Mouse (Mus musculus) telencephalon, adult 2 months (tissue): ENCODE results near the gene Fam187b.
"Not testable (repeated sequence)": the region's sequence is repeated elsewhere in the genome, so short reads cannot be mapped to it uniquely, and the experiment has no call there.

Experiments
- DNase-seq: peaks from one replicate; pipeline ENCODE4 v3.0.0-alpha.2; 2011; ENCODE audit warnings: low read depth, low spot score

Fam187b gene

DNA sequence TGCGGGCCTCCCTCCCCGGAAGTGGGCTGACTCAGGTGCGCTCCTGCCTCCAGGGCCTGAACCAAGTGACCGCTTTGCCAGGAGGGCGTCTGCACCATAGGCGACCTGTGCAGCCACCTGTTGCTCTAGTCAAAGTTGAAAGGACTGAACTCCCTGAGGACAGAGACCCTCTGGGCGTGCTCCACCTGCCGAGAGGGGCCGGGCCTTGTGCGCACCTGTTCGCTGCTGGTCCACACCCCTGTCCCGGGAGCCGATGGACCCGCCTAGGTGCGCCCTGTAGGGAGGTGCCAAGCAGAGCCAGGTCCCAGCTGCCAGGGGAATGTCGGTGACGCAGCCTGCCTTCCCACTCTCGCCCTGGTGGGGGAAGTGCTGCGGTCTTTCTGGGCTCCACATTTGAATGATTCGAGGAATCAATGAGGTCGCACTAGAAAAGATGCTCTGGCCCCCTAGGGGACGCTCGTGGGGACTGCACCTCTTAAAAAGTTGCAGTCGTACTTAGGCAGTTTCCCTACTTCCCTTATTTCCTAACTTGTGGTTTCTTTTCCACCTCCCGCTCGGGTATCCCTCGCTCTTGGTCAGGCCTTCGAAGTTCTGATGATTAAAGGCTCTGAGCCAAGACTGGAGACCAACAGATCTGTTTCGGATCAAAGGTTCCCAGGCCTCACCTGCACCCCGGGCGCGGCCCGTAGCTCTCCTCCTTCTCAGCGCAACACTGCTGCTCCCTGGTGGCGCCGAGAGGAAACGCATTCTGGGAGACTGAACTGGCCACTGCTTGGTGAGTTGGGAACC is at the start of gene Fam187b:
TSS of gene Fam187b (plus strand) at position 290 of the 789 bp plus-strand sequence.
- no peak for DNase-seq

DNA sequence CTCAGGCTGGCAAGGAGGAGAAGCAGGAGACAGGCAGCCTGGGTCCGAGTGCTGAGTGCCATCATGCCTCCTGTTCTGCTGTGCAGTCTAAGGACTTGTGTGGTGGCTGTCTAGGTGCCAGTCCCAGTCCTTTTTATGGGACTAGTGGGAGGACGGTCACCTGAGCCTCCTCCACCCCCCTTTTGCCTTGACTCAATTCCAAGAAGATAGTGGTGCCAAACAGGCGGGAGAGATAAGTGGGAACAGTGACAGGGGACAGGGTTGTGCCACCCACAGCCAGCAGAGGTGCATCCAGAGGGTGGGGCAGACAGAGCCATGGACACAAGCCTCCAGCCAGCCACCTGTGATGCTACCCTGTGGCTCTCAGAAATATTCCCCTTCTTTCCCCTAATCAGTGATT is 49.5 kb upstream of the Fam187b start:
- no peak for DNase-seq

DNA sequence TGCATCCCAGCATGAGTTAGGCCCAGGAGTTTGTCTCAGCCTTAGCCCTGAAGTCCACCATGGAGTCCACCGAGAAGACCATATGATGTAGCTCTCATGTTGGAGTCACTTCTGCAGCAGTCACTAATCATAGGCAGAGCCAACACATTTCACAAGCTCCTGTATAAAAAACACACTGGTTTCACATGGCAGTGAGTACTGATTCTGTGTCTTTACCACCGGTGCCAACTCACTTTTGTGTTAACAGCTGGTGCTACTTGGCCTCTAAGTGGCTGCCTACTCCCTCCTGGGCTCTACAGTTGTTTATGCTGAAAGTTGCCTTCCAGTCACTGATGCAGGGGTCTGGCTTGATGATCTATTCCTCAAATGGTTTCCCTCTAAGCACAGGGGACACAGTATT is 49.0 kb upstream of the Fam187b start, which contains the start of gene Hamp2:
TSS of gene Hamp2 (minus strand) at position 101 of the 400 bp plus-strand sequence.
- DNase-seq = not testable (repeated sequence)

DNA sequence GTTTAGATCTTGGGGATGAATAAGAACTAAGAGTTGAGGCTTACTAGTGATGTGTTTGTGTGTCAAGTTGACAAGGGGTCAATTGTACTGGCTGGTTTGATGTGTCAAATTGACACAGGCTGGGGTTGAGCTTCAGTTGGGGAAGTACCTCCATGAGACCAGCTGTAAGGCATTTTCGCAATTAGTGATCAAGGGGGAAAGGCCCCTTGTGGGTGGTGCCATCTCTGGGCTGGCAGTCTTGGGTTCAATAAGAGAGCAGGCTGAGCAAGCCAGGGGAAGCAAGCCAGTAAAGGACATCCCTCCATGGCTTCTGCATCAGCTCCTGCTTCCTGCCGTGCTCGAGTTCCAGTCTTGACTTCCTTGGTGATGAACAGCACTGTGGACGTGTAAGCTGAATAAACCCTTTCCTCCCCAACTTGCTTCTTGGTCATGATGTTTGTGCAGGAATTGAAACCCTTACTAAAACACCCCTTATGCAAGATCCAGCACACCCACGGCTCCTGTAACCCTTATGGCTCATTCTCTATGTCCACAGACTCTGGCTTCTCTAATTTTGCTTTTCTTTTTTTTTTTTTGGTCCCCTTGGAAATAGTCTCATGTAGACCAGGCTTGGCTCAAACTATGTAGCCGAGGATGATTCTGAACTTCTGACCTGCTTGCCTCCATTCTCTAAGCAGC is 38.0 kb upstream of the Fam187b start:
- DNase-seq = not testable (repeated sequence)

DNA sequence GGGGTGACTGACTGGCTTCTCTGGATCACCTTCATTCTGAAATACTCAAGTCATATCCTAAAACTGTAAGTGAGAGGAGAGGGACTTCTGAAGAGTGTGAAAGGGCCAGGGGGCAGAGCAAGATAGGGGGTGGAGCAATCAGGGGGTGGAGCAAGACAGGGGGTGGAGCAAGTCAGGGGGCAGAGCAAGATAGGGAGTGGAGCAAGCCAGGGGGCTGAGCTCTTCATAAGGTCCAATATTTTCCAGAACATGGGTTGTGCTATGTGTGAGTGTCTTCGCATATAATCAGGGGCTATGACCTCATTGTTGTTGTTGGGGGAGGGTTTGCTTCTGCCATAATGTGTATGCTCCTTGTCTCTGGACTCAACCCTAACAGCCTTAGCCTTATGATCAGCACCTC is 33.5 kb upstream of the Fam187b start:
- not testable (repeated sequence) for DNase-seq

DNA sequence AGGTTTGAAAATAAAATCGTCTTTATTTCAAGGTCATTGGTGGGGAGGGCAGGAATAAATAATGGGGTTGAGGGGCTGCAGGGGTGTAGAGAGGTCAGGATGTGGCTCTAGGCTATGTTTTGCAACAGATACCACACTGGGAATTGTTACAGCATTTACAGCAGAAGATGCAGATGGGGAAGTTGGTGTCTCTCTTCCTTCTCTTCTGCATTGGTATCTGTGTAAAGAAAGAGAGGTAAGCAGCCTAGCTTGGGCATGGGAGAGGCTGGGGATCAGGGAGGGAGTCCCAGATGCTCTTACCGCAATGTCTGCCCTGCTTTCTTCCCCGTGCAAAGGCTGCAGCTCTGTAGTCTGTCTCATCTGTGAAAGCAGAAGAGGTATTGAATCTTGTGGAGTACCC is 31.2 kb upstream of the Fam187b start:
- not testable (repeated sequence) for DNase-seq

DNA sequence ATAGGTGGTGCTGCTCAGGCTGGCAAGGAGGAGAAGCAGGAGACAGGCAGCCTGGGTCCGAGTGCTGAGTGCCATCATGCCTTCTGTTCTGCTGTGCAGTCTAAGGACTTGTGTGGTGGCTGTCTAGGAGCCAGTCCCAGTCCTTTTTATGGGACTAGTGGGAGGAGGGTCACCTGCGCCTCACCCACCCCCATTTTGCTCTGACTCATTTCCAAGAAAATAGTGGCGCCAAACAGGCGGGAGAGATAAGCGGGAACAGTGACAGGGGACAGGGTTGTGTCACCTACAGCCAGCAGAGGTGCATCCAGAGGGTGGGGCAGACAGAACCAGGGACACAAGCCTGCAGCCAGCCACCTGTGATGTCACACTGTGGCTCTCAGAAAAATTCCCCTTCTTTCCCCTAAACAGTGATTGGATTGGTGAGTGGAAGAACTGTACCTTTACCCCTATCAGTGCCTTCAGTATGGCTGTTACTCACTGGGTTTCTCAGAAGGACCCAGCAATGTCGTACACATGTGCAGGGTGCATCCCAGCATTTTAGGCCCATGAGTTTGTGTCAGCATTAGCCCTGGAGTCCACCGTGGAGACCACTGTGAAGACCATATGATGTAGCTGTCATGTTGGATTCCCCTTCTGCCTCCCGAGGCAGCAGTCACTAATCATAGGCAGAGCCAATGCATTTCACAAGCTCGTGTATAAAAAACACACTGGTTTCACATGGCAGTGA is 29.5 kb upstream of the Fam187b start, which contains the start of gene Hamp:
TSS of gene Hamp (minus strand) at position 124 of the 727 bp plus-strand sequence.
- DNase-seq = no peak

DNA sequence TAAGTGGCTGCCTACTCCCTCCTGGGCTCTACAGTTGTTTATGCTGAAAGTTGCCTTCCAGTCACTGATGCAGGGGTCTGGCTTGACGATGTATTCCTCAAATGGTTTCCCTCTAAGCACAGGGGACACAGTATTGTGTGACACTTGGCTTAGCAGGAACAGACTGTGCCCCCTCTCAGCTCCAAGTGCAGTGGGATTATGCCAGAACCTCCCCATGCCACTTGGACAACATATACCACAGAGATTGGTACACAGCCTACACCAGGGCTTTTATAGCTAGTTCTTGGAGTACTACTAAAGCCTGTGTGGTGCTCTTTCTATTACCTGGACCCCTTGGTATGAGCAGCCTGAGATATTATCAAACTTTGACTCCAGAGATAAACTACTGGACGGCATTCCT is 28.9 kb upstream of the Fam187b start:
- not testable (repeated sequence) for DNase-seq

DNA sequence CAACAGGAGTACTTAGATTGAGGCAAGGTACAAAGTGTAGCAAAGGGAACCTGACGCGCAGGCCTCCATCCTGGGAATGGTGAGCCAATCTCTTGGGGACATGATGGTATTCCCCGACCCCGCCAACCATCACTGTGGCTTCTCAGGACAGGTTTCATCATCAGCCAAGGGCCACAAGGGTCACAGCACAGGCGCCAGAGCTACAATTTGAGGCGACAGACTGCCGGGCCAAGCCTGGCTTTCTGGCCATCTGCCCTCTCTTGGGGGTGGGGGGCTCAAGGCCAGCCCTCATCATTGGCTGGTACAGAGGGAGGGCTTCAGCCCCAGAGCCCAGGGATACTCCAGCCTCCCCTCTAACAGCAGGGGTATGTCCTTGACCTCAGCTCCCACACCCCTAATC is 28.1 kb upstream of the Fam187b start:
- DNase-seq = not testable (repeated sequence)

DNA sequence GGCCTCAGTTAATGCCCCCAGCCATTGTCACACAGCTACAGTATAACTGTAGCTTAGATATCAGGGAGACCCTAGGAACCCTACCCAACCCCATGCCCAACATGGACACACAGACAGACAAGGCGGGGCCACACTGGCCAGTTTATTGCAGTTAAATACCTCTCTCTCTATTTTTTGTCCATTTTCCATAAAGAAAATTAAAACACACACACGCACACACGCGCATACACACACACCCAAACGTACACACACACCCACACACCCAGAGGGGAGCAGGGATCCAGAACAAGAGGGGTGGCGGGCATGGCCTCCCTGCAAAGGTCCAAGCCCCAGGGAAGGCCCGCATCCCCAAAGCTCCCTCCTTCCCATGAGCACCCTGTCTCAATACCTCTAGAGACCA is 27.7 kb upstream of the Fam187b start:
- no peak for DNase-seq

DNA sequence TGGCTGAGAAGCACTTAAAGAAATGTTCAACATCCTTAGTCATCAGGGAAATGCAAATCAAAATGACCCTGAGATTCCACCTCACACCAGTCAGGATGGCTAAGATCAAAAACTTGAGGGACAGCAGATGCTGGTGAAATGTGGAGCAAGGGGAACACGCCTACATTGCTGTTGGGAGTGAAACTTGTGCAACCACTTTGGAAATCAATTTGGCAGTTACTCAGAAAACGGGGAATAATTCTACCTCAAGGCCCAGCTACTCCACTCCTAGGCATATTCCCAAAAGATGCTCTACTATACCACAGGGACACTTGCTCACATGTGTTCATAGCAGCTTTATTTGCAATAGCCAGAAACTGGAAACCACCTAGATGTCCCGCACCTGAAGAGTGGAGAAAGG is 23.7 kb upstream of the Fam187b start:
- not testable (repeated sequence) for DNase-seq

DNA sequence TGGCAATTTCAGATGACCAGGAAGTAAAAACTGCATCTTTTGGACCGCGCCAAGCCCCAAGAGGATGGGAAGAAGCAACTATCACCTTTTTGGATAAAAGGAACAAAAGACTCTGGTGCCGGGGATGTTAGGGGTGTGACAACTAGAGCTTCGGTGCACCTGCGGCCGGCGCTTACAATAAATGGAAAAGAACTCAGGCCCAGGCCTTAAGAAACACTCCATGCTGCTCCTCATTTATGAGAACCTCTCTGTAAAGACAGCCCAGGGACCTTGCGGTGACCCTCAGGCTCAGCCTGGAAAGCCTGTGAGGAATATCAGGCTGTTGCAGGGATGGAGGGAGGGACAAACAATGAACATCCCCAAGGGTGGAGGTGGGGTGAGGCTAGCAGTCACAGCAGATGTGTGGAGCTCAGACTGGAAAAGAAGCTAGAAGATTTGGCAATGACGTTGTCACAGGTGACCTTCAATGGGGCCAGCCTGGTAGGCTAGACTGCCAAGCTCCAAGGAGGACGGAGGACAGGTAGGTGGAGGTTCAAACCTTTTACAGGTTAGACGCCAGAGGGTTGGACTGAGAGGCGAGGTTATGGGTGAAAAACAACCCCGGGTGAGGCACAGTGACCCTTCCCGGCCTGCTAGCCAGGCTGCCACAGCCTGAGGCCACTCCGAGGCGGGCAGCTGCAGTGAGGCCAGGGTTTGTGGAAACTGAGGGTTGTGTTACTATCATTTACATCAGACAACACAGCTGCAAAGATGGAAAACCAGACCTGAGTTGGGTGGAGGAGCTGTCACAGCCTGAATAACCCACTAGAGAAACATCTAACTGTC is 20.9 kb upstream of the Fam187b start:
- no peak for DNase-seq

DNA sequence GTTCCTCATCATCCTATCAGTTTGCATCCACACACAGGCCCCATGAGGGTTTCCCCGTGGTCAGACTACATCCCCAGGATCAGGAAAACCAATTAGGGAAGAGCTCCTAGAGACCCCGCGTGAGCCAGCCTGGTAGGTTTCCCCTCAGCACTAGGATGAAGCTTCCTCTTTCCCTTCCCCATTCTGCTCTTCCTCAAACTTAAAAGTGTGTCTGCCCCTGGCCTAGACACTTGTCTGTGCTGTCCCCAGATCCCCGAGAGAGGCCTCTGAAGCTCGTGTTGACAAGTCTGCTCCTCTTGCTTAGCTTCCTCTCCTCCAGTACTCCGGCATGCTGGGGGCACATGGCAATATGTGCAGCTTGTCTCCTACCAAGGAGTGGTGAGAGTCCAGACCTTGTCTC is 20.1 kb upstream of the Fam187b start:
- DNase-seq = peak; percentile 43

DNA sequence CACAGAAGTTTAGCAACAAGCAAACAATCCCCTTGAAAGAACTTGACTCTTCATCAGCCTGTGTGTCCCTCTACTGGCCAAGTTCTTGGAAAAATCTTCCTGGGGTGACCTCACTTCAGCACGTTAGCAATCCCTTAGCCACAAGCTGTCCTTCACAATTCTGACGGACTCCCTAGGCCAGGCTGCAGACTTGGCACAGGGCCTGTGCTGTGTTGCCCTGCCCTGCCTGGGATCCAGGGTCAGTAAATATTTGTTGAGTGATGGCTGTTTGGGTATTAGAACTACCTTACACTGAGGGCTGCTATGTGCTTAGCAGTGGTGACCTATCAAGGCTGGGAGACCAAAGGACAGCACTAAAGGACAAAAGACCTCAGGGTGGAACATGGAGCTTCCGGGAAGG is 19.6 kb upstream of the Fam187b start:
- no peak for DNase-seq

DNA sequence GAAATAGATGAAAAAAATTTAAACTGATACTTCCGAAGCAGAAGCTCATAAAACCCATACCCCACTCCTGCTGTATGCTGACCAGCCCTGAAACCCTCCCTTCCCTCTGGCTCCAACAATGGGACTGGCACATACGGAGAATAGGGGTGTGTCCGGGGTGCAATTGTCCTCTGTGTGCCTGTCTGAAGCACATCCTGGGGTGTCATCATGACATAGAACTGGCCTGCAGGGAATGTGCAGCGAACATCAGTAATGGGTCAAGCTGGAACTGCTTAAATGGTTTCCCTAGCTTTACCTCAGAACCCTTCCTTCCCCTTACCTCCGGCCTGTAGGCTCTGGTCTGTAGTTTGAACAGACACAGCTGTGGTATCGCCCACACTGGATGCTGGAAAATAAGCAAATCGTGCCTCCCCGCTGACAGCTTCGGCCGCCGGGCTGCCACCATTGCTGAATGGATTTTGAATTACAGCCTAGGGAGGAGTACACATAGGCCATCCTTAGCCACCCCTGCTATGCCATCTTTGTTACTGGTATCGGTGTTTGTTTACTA is 18.5 kb upstream of the Fam187b start:
- no peak for DNase-seq

DNA sequence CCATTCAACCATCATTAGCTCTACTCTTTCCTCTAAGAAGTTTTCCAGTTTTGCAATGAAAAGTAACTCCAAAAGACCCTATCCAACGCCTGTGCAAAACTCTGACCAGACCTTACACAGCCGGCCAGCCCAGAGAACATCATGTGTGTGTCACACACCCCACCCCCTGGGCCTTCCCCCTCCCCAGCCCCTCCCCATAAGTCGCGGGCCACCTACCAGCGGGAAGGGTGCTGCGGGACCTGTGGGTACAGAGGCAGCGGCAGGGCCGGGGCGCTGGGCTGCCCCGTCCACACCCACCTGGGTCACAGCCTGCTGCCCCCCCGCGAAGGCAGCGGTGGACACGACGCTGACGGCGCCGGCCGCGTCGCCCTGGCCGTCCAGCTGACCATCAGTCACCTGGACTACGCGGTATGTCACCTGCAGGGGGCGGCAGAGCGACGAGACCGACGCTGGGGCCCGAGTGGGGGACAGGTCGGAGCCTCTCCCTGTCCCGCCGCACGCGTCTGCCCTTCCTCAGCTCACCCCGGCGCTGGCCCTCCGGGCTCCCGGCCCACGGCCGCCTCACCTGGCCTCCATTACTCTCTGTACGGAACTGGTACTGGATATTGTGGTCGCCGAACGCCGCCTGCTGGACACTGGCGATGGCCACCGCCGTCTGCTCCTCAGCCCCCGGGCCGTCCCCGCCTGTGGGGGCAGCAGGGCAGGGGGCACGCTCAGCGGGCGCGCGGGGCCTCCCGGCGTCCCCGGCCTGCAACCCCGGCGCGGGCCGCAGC is 17.8 kb upstream of the Fam187b start:
- DNase-seq = no peak

DNA sequence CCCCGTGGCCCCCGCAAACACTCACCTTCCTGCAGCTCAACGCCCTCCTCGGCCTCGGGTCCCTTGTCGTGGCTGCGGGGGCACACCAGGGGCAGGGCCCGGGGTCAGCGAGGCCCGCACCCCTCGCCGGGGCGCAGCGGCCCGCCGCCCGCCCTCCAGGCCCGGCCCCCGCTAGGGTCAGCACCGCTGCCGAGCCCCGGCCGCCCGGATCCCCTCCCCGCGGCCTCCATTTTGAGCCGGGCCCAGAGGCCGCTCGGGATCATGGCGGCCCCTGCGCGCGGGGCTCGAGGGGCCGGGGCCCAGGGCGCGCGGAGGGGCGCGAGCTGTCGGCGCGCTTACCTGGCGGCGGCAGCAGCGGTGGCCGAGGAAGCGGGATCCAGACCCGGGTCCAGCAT is 17.2 kb upstream of the Fam187b start:
- no peak for DNase-seq

DNA sequence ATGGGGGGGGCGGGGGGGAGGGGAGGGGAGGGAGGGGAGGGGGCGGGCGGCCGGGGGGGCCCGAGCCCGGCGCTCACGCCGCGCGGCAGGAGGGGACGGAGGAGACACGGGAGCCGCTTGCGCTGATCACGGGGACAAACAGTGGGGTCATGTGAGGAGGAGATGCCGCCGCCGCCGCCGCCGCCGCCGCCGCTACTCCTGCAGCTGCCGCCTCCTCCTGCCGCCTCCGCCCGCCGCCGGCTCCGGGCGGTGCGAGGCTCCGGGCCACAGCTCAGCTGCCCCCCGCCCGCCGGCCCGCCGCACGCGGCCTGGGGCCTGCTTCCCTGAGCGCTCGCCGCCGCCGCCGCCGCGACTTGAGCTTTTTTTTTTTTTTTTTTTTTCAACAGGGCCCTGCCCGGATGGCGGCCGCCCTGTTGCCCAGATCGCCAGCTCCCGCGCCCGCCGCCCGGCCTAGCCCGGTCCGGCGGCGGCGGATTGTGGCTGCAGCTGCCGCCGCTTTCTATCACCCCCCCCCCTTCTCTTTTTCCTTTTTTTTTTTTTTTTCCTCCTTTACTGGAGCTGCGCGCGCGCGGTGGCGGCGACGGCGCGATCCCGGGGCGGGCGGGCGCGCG is 16.7 kb upstream of the Fam187b start, which contains the start of gene Usf2:
TSS of gene Usf2 (minus strand) at position 48 of the 611 bp plus-strand sequence.
- no peak for DNase-seq

DNA sequence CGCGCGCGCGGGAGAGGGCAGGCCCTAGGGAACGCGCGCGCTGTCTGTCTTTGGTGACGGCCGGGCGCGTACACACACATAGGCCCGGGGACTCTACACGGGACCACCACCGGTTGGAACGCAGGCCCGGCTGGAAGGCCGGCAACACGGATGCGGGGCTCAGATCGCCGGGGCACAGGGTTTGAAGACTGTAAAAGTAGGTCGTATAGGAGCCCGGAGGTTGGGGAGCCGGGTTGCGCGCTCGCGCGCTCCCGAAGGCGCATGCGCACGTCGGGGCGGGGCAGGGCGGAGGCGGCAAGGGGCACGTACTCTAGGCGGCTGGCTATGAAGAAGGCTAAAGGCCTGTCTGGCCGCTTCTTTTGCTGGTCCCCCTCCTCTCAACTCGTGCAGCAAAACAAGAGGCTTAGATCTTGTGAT is 16.2 kb upstream of the Fam187b start:
- DNase-seq = peak; percentile 58
